Mouse (Mus musculus) activated CD4-positive, CD25-positive, alpha-beta regulatory T cell (primary cell): ENCODE measurements around the gene Slc12a4. TPM values are rescaled to one million over a fixed set of nuclear protein-coding genes. Genes with fewer than 3 reads are reported as not detected.

Experiments used
- polyA plus RNA-seq, 2 experiments: library from polyadenylated mRNA; unstranded; fragments of 100-300 nt; shearing (Covaris generic); gene quantifications; one replicate each; pipeline ENCODE4 v1.2.1; 2017

Gene Slc12a4
- polyA plus RNA-seq: 10 to 100 TPM; 12.8 to 16.4 TPM

DNA sequence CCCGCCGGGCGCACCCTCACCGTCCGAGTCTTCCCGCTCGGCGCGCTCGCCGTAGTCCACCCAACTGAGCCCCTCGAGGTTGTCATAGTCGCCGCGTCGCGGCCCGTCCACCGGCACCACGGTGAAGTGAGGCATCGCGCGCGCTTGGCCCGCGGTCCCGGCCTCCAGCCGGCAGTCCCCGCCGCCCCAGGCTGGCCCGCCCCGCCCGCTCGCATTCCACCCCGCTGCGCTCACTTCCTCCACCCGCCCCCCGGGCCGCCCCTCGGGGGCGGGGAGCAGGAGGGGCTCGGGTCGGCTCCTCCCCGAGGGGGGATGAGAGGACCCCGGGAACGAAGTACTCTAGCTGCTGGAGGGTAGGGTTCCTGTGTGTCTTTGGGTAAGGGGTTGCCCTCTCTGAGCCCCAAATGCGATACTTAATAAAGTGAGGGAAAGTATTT is at the start of gene Slc12a4:
Gene Slc12a4, minus strand, starts transcription at position 193 of the 437 bp plus-strand sequence.

GRCm38 (mm10) chr8:106011643-106011986 is 45.7 kb upstream of the Slc12a4 start, which contains the start of gene Ddx28:
Gene Ddx28 (minus strand): TSS chr8:106011882.

GRCm38 (mm10) chr8:106005875-106006274 is 40.0 kb upstream of the Slc12a4 start, which contains the start of gene Dpep2nb:
Gene Dpep2nb (minus strand): TSS chr8:106005975.

DNA sequence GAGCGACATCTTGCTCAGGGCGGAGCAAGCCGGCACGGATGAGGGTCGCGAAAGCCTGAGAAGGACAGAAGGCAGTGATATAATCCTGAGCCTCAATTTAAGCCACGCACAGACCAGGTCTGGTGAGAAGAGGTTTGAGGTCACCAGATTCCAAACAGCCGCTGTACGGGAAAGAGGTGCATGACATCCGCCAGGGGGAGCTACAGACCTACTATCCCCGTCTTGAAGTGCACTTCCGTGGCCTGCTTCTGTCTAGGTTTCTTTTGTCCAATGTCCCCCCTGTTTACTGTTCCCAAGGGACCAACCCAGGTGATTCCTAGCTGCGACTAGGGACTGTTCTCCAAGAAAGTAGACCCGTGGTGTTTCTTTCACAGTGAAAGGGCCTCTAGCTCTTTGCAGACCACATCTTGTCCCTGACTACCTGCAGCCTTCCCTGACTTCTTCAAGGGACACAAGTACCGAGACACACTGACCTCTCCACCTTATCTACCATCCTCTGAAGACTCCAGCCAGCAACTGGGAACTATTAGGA is 25.0 kb upstream of the Slc12a4 start, which contains the start of gene Dus2:
Gene Dus2, plus strand, starts transcription at position 482 of the 532 bp plus-strand sequence.

DNA sequence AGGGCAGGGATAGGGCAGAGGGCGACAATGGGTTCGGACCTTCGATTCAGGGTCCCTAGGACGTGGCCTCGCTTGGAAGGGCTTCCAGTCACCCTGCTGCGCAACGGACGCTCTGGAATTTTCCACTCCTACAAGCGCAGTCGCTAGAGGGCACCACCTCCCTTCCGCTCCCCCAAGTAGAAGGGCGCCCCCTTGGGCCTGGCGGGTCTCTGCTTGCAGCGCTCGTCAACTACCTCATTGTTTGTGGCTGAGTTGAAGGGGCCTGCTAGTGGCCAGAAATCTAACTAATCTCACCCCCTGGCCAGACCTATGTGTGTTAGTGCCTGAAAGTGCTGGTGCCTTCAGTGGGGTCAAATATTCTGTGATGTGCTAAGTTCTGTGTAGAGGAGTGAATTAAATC is 13.4 kb upstream of the Slc12a4 start, which contains the start of gene Dpep3:
Gene Dpep3, minus strand, starts transcription at position 105 of the 400 bp plus-strand sequence.

DNA sequence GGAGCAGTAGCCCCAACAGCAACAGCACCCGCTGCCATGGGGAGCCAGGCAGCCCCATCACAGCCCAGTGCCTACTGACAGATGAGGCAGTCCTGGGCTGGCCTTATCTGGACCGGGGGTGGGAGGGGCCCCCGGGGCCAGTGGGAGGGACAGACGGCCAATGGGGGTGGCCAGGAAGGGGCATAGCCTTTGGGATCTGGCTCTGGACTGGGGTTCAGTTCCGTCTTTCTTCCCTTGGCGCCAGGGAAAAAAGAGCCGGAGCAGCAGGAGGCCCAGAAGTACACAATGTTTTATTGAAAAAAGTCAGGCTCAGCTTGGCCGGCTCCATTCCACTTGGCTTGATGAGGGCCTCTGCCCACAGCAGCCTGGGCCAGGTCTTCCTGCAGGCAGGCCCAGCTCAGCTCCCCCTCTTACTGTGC is 22.6 kb downstream of the Slc12a4 start, which contains the start of gene Lcat:
Gene Lcat, minus strand, starts transcription at position 62 of the 419 bp plus-strand sequence.

DNA sequence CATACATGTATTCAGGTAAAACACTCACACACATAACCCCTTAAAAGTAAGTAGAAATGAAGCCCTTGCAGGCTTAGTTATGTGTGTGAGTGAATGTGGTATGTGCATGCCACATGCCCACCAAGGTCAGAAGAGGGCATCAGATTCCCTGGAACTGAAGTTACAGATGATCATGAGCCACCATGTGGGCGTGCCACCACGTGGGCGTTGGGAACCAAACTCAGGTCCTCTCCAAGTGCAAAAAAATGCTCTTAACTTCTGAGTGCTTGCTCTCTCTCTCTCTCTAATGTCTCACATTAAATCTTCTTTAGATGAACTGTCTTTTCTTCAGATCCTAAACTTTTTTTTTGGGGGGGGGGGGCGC is 27.6 kb downstream of the Slc12a4 start, which contains the start of gene Psmb10:
Gene Psmb10, minus strand, starts transcription at position 139 of the 364 bp plus-strand sequence.

GRCm38 (mm10) chr8:105933762-105934161 is 32.1 kb downstream of the Slc12a4 start, which contains the start of gene Ctrl:
Gene Ctrl (minus strand): TSS chr8:105933862.

DNA sequence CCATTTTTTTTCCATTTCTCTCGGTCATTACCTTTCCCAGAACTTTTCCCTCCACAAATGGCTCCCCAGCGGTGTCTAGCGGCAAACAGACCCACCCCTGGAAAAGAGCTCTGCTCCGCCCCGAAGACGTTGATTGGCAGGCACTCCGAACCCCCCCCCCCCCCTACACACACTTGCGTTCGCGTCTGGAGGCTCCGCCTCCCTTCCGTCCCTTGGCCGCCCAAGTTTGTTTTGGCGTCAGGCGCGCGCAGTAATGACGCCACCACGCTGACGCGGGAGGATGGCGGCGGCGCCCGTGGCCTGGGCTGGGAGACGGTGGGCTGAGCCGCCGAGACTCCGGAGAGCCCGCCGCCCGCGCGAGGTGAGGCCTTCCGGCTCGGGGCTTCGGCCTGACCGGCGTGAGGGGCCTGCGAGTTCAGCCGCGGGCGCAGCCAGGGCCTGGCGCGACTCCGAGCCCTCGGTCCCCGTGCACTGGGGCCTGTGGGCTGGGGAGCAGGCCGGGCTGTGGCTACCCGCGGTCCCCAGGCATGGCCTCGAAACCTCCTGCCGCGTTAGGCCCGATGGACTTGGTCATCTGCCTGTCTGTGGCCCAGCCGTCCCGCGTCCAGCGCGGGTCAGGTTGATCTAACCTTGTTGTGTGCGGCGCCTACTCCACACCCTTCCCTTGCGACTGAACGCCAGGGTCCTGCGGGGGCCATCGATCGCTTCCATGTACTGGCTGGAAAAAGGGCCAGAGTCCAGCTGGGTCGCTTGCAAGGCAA is 65.5 kb downstream of the Slc12a4 start, which contains the start of gene Pskh1:
Gene Pskh1, plus strand, starts transcription at position 262 of the 761 bp plus-strand sequence.

Other genes with a start within 250 kb of the Slc12a4 start
- 1 to 10 TPM; 2.1 to 4.7 TPM for gene Gfod2, start 207.4 kb downstream of the Slc12a4 start, polyA plus RNA-seq
- gene Ranbp10, start 138.7 kb downstream of the Slc12a4 start, polyA plus RNA-seq: 10 to 100 TPM; 23.7 to 27.1 TPM
- under 1 TPM in 1 of 2 experiments, not detected in 1; 0.10 TPM for gene Tsnaxip1, start 138.4 kb downstream of the Slc12a4 start, polyA plus RNA-seq
- gene Cenpt, start 112.8 kb downstream of the Slc12a4 start, polyA plus RNA-seq: 10 to 100 TPM; 12.8 to 21.8 TPM
- 10 to 100 TPM; 26.6 to 30.2 TPM for gene Thap11, start 111.0 kb downstream of the Slc12a4 start, polyA plus RNA-seq
- 10 to 100 TPM in 1 of 2 experiments, 1 to 10 TPM in 1; 8.9 to 11.9 TPM for gene Nutf2, start 105.5 kb downstream of the Slc12a4 start, polyA plus RNA-seq
- gene Edc4, start 85.2 kb downstream of the Slc12a4 start, polyA plus RNA-seq: 10 to 100 TPM; 49.6 to 60.5 TPM
- gene Nrn1l, start 72.5 kb downstream of the Slc12a4 start, polyA plus RNA-seq: under 1 TPM; 0.47 to 0.92 TPM
- gene Pskh1, start 65.7 kb downstream of the Slc12a4 start, polyA plus RNA-seq: 10 to 100 TPM; 18.0 to 22.4 TPM
- gene Ctrl, start 32.2 kb downstream of the Slc12a4 start, polyA plus RNA-seq: 1 to 10 TPM; 1.7 to 2.0 TPM
- 100 to 1,000 TPM; 512 to 532 TPM for gene Psmb10, start 27.7 kb downstream of the Slc12a4 start, polyA plus RNA-seq
- gene Lcat, start 22.7 kb downstream of the Slc12a4 start, polyA plus RNA-seq: under 1 TPM in 1 of 2 experiments, not detected in 1; 0.52 TPM
- gene Dpep3, start 13.3 kb upstream of the Slc12a4 start, polyA plus RNA-seq: not detected
- 10 to 100 TPM; 22.9 to 25.6 TPM for gene Dus2, start 25.2 kb upstream of the Slc12a4 start, polyA plus RNA-seq
- gene Dpep2nb, start 39.9 kb upstream of the Slc12a4 start, polyA plus RNA-seq: under 1 TPM; 0.16 to 0.33 TPM
- 10 to 100 TPM; 16.9 to 18.8 TPM for gene Ddx28, start 45.8 kb upstream of the Slc12a4 start, polyA plus RNA-seq
- 100 to 1,000 TPM; 130 to 146 TPM for gene Nfatc3, start 92.7 kb upstream of the Slc12a4 start, polyA plus RNA-seq
- gene Esrp2, start 170.9 kb upstream of the Slc12a4 start, polyA plus RNA-seq: 1 to 10 TPM in 1 of 2 experiments, under 1 TPM in 1; 0.47 to 1.6 TPM
- 10 to 100 TPM in 1 of 2 experiments, 1 to 10 TPM in 1; 8.3 to 11.1 TPM for gene Pla2g15, start 184.3 kb upstream of the Slc12a4 start, polyA plus RNA-seq
- gene Slc7a6, start 202.8 kb upstream of the Slc12a4 start, polyA plus RNA-seq: 10 to 100 TPM; 24.6 to 40.9 TPM
- 10 to 100 TPM; 56.7 to 59.6 TPM for gene Slc7a6os, start 244.8 kb upstream of the Slc12a4 start, polyA plus RNA-seq
- gene Prmt7, start 244.8 kb upstream of the Slc12a4 start, polyA plus RNA-seq: 10 to 100 TPM; 31.5 to 34.6 TPM